Mouse (Mus musculus): ENCODE data around the gene H60b.
"Not testable (repeated sequence)": the region's sequence is repeated elsewhere in the genome, so short reads cannot be mapped to it uniquely, and the experiment has no call there.

Gene H60b

GRCm38 (mm10) chr10:22274445-22275057, 116.2 kb downstream of the H60b start:
- no peak for DNase-seq (ENCODE audit: low spot score)

GRCm38 (mm10) chr10:22278468-22278867, 120.1 kb downstream of the H60b start:
- DNase-seq (ENCODE audit: low spot score), result not testable (repeated sequence)

- DNase-seq (ENCODE audit: low spot score), result no peak
These were observed 124.4 kb downstream of the H60b start for GRCm38 (mm10) chr10:22282816-22283215.

- DNase-seq (ENCODE audit: low spot score), result no peak
These were observed 137.3 kb downstream of the H60b start for GRCm38 (mm10) chr10:22295676-22296075.

GRCm38 (mm10) chr10:22297033-22297762, 138.8 kb downstream of the H60b start:
- no peak for DNase-seq (ENCODE audit: low spot score)

- DNase-seq (ENCODE audit: low spot score), result no peak
These were observed 139.5 kb downstream of the H60b start for GRCm38 (mm10) chr10:22297766-22298461.

- no peak for DNase-seq (ENCODE audit: low spot score)
These were observed 140.9 kb downstream of the H60b start for GRCm38 (mm10) chr10:22299324-22299723.

- DNase-seq (ENCODE audit: low spot score), result no peak
These were observed 143.3 kb downstream of the H60b start for GRCm38 (mm10) chr10:22301641-22302040.

GRCm38 (mm10) chr10:22302344-22303057, 144.1 kb downstream of the H60b start:
- DNase-seq (ENCODE audit: low spot score), result no peak

- no peak for DNase-seq (ENCODE audit: low spot score)
These were observed 145.3 kb downstream of the H60b start for GRCm38 (mm10) chr10:22303736-22304135.

- DNase-seq (ENCODE audit: low spot score), result no peak
These were observed 147.4 kb downstream of the H60b start for GRCm38 (mm10) chr10:22305801-22306200.

GRCm38 (mm10) chr10:22306452-22306851, 148.1 kb downstream of the H60b start:
- no peak for DNase-seq (ENCODE audit: low spot score)

- DNase-seq (ENCODE audit: low spot score), result no peak
These were observed 149.8 kb downstream of the H60b start for GRCm38 (mm10) chr10:22308221-22308620.

GRCm38 (mm10) chr10:22322858-22323257, 164.5 kb downstream of the H60b start:
- DNase-seq (ENCODE audit: low spot score), result no peak

Measured in ovary, postnatal 14 days (tissue).